Mouse (Mus musculus): ENCODE measurements around the gene Sfrp5.

The Sfrp5 gene

DNA sequence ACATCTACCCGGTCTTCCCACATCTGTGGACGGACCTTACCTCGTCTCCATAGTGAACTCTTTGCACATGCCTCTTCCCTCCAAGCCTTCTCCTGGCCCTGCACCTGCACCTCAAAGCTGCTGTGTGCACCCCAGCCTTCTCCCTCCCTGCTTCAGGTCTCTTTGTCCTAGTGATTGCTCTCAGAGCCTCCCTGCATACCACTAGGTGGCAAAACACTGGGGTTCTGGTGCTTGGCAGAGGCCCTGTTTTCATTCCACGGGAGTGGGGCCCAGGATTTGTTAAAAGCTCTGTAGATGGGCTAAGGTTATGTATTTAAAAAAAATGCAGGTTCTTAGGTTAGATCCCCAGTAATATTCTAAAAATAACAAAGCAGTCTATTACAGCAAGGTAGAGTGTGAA is 5.0 kb downstream of the Sfrp5 start:
- DNase-seq = no peak

DNA sequence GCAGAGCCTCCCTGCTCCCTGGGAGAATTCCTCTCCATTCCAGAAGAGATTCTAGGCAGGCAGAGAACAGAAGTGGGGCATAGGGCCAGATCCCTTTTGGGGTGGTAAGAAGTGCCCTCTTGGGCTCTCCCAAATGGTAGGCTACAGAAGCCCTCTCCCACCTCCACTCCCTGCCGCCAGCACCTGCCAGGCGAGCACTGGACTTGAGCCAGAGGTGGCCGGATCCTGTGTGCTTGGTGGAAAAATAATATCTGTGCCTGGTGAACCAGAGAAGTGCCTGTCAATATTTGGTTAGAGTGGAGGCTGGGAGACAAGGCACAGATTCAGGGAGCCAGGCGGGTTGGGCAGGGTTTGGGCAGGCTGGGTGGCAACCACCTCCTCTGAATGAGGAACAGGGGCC is 5.7 kb downstream of the Sfrp5 start:
- DNase-seq = no peak

- DNase-seq = no peak
These were observed 8.7 kb downstream of the Sfrp5 start for GRCm38 (mm10) chr19:42193311-42193710.

GRCm38 (mm10) chr19:42190494-42190893 is 11.6 kb downstream of the Sfrp5 start:
- no peak for DNase-seq

- DNase-seq = no peak
These were observed 12.3 kb downstream of the Sfrp5 start for GRCm38 (mm10) chr19:42189735-42190134.

- no peak for DNase-seq
These were observed 19.4 kb downstream of the Sfrp5 start for GRCm38 (mm10) chr19:42182673-42183072.

- DNase-seq = no peak
These were observed 22.7 kb downstream of the Sfrp5 start for GRCm38 (mm10) chr19:42179356-42179755.

DNA sequence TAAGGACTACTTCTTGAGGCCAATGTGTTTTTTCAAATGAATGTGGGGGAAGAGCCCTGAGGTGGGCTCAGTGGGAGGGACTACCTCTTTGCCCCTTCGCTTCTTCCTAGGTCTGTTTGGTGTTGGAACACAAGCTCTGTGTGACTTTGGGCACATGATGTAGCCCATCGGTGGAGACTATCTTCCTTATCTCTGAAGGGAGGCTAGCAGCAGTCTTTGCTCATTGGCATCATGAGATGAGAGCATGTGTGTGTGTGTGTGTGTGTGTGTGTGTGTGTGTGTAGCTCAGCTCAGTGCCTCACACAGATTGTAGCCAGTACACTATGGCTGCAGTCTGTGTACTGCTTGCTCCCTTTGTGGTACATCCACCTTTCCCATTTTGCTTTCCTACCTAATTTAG is 24.6 kb downstream of the Sfrp5 start:
- no peak for DNase-seq

GRCm38 (mm10) chr19:42176841-42177240 is 25.2 kb downstream of the Sfrp5 start:
- DNase-seq = no peak

DNA sequence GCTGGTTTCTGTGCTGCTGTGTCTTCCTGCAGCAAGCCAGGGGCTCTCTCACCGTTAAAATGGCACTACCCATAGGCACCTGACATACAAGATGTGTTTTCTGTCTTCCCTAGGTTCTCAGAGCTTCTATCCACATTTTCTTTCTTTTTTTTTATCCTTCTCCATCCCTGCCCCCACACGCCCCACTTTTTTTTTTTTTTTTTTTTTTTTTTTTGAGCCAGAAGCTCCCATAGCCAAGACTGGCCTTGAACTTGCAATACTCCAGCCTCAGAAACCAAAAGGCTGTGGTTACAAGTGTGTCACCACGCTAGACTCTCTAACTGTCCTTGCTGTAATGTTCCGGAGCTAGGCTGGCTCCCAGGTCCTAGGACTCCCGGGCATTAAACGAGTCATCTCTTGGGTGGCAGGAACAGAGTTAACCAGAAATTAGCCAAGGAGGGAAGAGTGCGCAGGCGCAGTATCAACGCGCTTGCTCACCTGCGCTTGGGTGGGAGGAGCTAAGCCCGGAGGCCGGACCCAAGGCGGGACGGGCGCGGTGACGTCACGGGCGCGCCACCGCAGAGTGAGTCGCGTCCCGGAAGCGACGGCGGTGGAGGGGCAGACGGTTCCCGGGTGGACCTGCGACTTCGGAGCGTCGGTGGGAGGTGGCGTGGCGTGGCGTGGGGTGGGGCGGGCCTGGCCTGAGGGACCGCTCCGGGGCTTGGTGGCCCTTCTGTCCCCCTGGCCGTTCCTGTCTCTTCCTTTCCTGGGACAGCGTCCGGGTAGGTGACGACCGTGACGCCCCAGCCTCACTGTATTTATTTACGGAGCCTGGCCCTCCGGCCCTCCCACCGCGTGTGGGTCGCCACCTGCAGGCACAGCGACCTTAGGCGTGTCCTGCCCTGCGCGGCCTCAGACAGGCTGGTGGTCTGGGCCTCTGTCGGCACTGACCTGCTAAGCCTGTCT is 31.8 kb downstream of the Sfrp5 start:
- peak; percentile 93 for DNase-seq

GRCm38 (mm10) chr19:42169322-42169975 is 32.6 kb downstream of the Sfrp5 start:
- DNase-seq = no peak

DNA sequence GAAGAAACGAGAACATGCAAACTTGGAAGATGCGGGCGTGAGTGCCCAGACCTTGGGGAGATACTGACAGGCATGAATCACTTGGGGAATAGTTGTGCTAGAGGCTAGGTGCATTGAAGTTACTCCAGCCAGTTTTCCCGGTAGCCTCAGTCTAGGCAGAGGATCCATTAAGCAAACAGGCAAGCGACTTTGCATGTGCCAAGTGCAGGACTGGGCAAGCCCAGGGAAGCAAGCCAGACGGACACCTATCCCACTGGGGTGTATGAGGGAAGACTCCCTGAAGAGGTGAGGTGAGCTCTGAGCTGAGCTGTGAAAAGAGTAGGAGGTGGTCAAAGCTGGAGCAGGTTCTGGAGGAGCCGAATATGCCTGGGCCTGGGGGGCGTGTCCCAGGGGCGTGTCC is 34.6 kb downstream of the Sfrp5 start:
- no peak for DNase-seq

GRCm38 (mm10) chr19:42166766-42167165 is 35.3 kb downstream of the Sfrp5 start:
- no peak for DNase-seq

DNA sequence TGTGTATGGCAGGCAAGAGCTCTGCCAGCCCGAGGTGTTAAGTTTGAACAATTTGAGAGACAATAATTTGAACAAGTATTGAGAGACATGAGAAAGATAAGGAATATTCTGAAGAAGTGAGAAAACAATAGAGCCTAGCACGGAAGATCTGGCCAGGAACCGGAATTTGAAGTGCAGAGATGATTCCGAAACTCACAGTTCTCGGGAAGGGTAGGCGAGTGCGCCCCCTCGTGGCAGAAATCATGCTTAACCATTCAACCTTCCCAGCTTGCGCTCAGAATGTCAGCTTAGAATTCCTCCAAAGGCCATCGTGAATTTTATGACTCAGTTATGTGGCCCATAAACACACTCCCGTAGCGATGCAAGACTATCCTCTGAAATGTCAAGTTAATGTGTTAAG is 35.9 kb downstream of the Sfrp5 start:
- DNase-seq = peak; percentile 77

- no peak for DNase-seq
These were observed 37.9 kb downstream of the Sfrp5 start for GRCm38 (mm10) chr19:42164188-42164587.

DNA sequence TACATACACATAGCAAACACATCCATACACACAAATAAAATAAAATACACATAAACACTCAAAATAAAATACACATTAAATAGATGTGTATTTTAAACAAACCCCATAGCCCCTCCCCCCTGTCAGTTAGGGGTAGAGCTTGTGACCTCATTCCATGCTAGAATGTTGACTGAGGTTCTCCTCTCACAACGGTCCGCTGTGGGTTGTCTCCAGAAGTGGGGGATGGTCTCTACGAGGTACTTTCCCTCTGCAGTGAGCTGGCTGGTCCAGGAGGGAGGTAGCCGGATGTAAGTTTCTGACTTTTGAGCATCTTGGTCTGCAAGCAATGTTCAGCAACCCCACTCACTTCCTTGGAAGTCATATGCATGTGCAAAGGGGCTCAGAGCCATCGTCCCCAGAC is 38.3 kb downstream of the Sfrp5 start, which contains the start of gene Zfyve27:
TSS of gene Zfyve27 (plus strand) at position 188 of the 400 bp plus-strand sequence.
- no peak for DNase-seq

DNA sequence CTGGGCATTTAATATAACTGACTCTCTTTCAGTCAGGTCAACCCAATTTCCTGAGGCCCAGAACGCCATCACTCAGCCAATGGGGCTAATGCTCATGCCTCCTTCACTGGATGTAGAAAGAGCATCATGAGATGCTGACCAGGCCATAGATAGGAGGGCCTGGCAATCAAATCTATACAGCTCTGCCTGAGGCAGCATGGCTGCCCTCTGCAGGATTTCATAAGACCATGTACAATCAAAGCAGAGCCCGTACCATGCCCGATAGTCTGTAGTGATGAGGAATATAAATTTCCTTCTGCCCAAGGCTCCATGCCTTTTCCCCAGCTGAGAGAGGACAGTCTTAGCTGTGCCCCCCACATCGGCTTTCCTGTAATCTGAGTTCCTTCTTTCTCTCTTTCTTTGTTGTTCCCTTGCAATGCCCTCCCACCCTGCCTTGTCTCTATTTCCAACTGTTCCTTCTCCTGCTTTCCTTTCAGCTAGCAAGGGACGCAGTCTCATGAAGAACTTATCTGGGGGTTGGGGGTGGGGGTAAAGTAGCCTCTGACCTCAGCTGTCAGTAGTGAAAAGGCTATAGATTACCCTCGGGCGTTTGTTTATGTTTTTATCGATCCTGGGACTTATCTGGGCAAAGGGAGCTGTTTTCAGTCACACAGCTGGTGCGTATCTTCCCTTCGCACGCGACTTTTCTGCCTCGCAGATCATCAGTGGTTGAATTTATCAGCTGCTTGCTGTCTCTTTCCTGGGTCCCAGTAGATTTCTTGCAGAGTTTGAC is 43.6 kb downstream of the Sfrp5 start:
- DNase-seq = no peak

GRCm38 (mm10) chr19:42157493-42158237 is 44.4 kb downstream of the Sfrp5 start:
- DNase-seq = no peak

- peak; percentile 81 for DNase-seq
These were observed 50.1 kb downstream of the Sfrp5 start for GRCm38 (mm10) chr19:42151990-42152389.

GRCm38 (mm10) chr19:42148569-42148860 is 53.5 kb downstream of the Sfrp5 start:
- no peak for DNase-seq

Data from right cerebral cortex, postnatal 25 days (tissue).